9 mouse cellular contexts compared by ENCODE assay signal in genomic region chr7:142430160-142430678, GRCm38 (mm10). TPM values are rescaled to one million over a fixed set of nuclear protein-coding genes. Genes with fewer than 3 reads are reported as not detected.
DNase-seq lines count a peak whose midpoint lies in the region; ATAC-seq and TF ChIP-seq lines count a peak whose summit lies in the region.
"Had no signal": no experiment of that assay in that cellular context is flagged by ENCODE, and none has a peak within 500 bp of the region (broad histone marks: within the 10 kb centered on the region; RNA-seq: fewer than 3 reads in every experiment).

No protein-coding gene starts in this region.

- no peaks in the 10 kb centered on the region for H3K36me3 ChIP-seq in myocyte (ENCODE audit: control insufficient read depth, insufficient read depth)

- no peaks in the 10 kb centered on the region for H3K27me3 ChIP-seq in myocyte (ENCODE audit: control insufficient read depth, insufficient read depth, insufficient read length)

- H3ac ChIP-seq in myocyte (ENCODE audit: control insufficient read depth, insufficient read length): no peak overlapping the region

- peak overlapping the region; percentile 70 for H3K4me2 ChIP-seq in myocyte (ENCODE audit: low read depth)

- DNase-seq in heart, adult 11 months: peak; percentile 95
- DNase-seq in heart, adult 9 months (ENCODE audit: low spot score in 2 of 2): no peak
- DNase-seq in NIH3T3 (ENCODE audit: low read depth): peak; percentile 67
- peak; percentile 40 to 46 for DNase-seq in left cerebral cortex, postnatal 25 days (ENCODE audit: low spot score in 2 of 2)
- no peak for DNase-seq in thymus, postnatal 36 days
- no peak for DNase-seq in cerebellum, adult 11-12 months

- H3K4me3 ChIP-seq in myocyte: no peak overlapping the region

- TF ChIP-seq POLR2A in myocyte (IDR thresholded peaks at IDR 0.05; ENCODE audit: insufficient read length, low read depth): peak; percentile 22

- ATAC-seq in granulocyte monocyte progenitor cell, adult 5-6 weeks (replicated peaks; ENCODE audit: poor library complexity, severe bottlenecking): 0 out of 2 replicates have a peak, but pooled peaks have one; percentile 26

- intact Hi-C loops in left cerebral cortex, postnatal 25 days (cut with DNase I): no loop called here

- no peaks in the 10 kb centered on the region for H3K79me2 ChIP-seq in myocyte (ENCODE audit: control insufficient read depth, insufficient read depth)

TF ChIP-seq in myocyte, 11 proteins besides CTCF, POLR2A, EP300 and RAD21:
- TF ChIP-seq SRF (IDR thresholded peaks at IDR 0.05; ENCODE audit: control insufficient read depth, insufficient read length, low read depth) (no peak), TCF12 (IDR thresholded peaks at IDR 0.05; ENCODE audit: insufficient read depth, poor library complexity, severe bottlenecking) (peak; percentile 78), MYOG (IDR thresholded peaks at IDR 0.05; ENCODE audit: control insufficient read depth in 1 of 3, insufficient read depth in 1 of 3, insufficient read length in 2 of 3, low read depth in 2 of 3) (peak; percentile 58 to 98 (median 93)), REST (IDR thresholded peaks at IDR 0.05; ENCODE audit: insufficient read depth, insufficient read length) (no peak), E2F4 (IDR thresholded peaks at IDR 0.05; ENCODE audit: insufficient read depth) (no peak), POLR2AphosphoS2 (IDR thresholded peaks at IDR 0.05; ENCODE audit: insufficient read length, low read depth) (no peak), USF1 (IDR thresholded peaks at IDR 0.05; ENCODE audit: low read depth) (no peak), MAX (IDR thresholded peaks at IDR 0.05; ENCODE audit: low read depth) (no peak), MYOD1 (IDR thresholded peaks at IDR 0.05; ENCODE audit: control insufficient read depth in 1 of 3, insufficient read length in 2 of 3, low read depth in 2 of 3) (peak in 2 of 3 experiments; percentile 92 to 94), CEBPB (IDR thresholded peaks at IDR 0.05; ENCODE audit: insufficient read depth, poor library complexity, severe bottlenecking) (no peak), TCF3 (IDR thresholded peaks at IDR 0.05; ENCODE audit: insufficient read length, low read depth) (peak; percentile 87)

RNA-seq across cellular contexts. Expression of gene Syt8, which starts 4.4 kb away (rescaled TPM):
- not detected in 2 replicates for total RNA-seq in granulocyte monocyte progenitor cell, adult 5-6 weeks (2014; fragmentation: Nextera tagmentation)
- not detected in 2 replicates for total RNA-seq in granulocyte monocyte progenitor cell, adult 5-6 weeks (2017)
- not detected for total RNA-seq in left cerebral cortex, postnatal 25 days (2021)
- polyA plus RNA-seq in myocyte (2012; fragmentation: generic; extraction: Trizol): 14.5 TPM
- total RNA-seq: gastrocnemius, postnatal 4 days had no signal

RNA-seq across cellular contexts. Expression of gene Tnni2, which starts 11.4 kb away (rescaled TPM):
- total RNA-seq in granulocyte monocyte progenitor cell, adult 5-6 weeks (2014; fragmentation: Nextera tagmentation): 5.6 and 6.0 TPM in 2 replicates
- total RNA-seq in granulocyte monocyte progenitor cell, adult 5-6 weeks (2017): 3.0 and 8.1 TPM in 2 replicates
- not detected for total RNA-seq in left cerebral cortex, postnatal 25 days (2021)
- polyA plus RNA-seq in myocyte (2012; fragmentation: generic; extraction: Trizol): 3,238 TPM

RNA-seq across cellular contexts. Expression of gene Lsp1, which starts 30.4 kb away (rescaled TPM):
- total RNA-seq in granulocyte monocyte progenitor cell, adult 5-6 weeks (2014; fragmentation: Nextera tagmentation): 41.4 and 58.5 TPM in 2 replicates
- total RNA-seq in granulocyte monocyte progenitor cell, adult 5-6 weeks (2017): 50.3 and 51.9 TPM in 2 replicates
- 1 to 10 TPM; 5.2 to 5.4 TPM for total RNA-seq in left cerebral cortex, postnatal 25 days (2021)
- 298 TPM for polyA plus RNA-seq in myocyte (2012; fragmentation: generic; extraction: Trizol)

RNA-seq across cellular contexts. Expression of gene Ctsd, which starts 42.4 kb away (rescaled TPM):
- total RNA-seq in granulocyte monocyte progenitor cell, adult 5-6 weeks (2014; fragmentation: Nextera tagmentation): 152 and 191 TPM in 2 replicates
- 128 and 144 TPM in 2 replicates for total RNA-seq in granulocyte monocyte progenitor cell, adult 5-6 weeks (2017)
- total RNA-seq in left cerebral cortex, postnatal 25 days (2021): 100 to 1,000 TPM; 318 to 337 TPM
- polyA plus RNA-seq in myocyte (2012; fragmentation: generic; extraction: Trizol): 887 TPM

RNA-seq across cellular contexts. Expression of gene Gm49369, which starts 47.8 kb away (rescaled TPM):
- total RNA-seq in granulocyte monocyte progenitor cell, adult 5-6 weeks (2014; fragmentation: Nextera tagmentation): not detected in 2 replicates
- total RNA-seq in granulocyte monocyte progenitor cell, adult 5-6 weeks (2017): 38.0 and 63.2 TPM in 2 replicates
- total RNA-seq in left cerebral cortex, postnatal 25 days (2021): 1 to 10 TPM in 1 of 2 experiments, under 1 TPM in 1; 0.57 to 6.8 TPM
- polyA plus RNA-seq in myocyte (2012; fragmentation: generic; extraction: Trizol): 0.31 TPM

Comparison
In these comparisons a context has a peak if more than half of its experiments do, and no peak if none do; other contexts are left out.
1. DNase-seq: peak in heart, adult 11 months (single experiment), NIH3T3 (single experiment) and left cerebral cortex, postnatal 25 days (2 of 2); none in heart, adult 9 months (0 of 2), thymus, postnatal 36 days (0 of 2) and cerebellum, adult 11-12 months (single experiment).
2. RNA of gene Lsp1, which starts 30.4 kb away (total RNA-seq): 41.4 to 58.5 TPM in granulocyte monocyte progenitor cell, adult 5-6 weeks; 5.2 to 5.4 TPM in left cerebral cortex, postnatal 25 days; every median in the first group is over 4 times any median in the second.